Mouse (Mus musculus) NIH3T3 (cell line): ENCODE measurements at regions not wholly inside any gene's neighbourhood (a gene's known extent, or its start where the extent isn't known, plus 50 kb on each side); places are given as distances from the start of the nearest gene placed in this dataset.
"Not testable (repeated sequence)": the region's sequence is repeated elsewhere in the genome, so short reads cannot be mapped to it uniquely, and the experiment has no call there.

ENCODE experiments used
- DNase-seq: peaks from one replicate; pipeline ENCODE4 v3.0.0-alpha.2; 2012; ENCODE audit warnings: low read depth

GRCm38 (mm10) chr14:19217916-19218315, 200.8 kb downstream of the Gm21738 start:
- DNase-seq = not testable (repeated sequence)

DNA sequence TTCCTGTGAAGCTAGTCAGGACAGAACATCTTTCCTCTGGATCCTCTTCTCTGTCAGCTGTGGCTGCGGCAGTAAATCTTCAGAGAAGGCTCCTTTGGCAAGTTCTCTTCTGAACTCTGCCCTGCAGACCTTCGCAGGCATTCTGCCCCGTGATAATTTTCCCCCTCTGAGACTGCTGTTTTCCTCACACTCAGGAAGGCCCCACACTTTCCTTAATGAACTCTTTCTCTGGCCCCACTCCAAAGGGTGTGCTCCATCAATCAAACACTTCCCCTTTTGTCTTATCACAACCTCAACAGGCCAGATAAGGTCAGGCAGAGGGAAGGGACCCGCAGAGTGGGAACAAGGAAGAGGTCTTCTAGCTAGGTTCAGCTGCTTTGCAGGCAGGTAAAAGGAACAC, 210.2 kb downstream of the Gm21738 start:
- DNase-seq = no peak

- not testable (repeated sequence) for DNase-seq
These were observed 238.5 kb downstream of the Gm21738 start for GRCm38 (mm10) chr14:19180203-19180602.

DNA sequence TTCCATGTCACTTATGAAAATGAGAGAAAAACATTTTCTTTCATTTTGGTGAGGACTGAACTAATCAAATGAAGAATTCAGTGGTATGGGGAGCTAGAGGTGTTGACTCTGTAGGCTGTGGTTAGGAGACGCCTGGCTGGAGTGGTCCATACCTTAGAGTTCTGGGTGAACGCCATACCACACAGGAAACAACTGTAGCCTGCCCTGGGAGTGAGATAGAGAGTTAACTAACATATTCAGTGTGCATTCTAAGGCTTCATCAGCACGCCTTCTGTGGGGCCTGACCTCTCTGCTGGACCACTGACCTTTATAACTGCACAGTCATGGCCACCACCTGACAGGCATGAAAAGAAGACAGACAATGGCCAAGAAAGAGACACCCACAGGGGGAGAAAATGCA, 240.7 kb downstream of the Gm21738 start:
- not testable (repeated sequence) for DNase-seq

GRCm38 (mm10) chr14:19175288-19175687, 243.4 kb downstream of the Gm21738 start:
- DNase-seq = peak; percentile 74

GRCm38 (mm10) chr14:19170300-19171022, 248.3 kb downstream of the Gm21738 start:
- DNase-seq = not testable (repeated sequence)

DNA sequence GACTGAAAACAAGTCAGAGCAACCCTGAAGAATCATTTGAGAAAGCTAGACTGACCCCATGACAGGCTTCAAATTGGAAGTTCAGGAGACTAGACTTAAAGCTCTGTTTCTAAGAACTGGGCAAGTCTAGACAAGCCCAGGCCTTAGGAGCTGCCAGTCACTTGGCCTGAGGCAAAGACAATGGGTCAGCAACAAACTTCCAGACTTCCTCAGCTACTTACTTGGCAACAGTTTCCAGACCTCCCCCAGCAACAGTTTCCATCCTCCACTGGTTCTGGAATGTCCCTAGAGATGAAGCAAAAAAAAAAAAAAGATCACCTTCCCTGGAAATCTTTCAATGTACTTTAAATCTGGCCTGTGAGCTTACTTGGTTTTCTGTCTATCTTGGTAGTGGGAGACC, 251.9 kb downstream of the Gm21738 start:
- no peak for DNase-seq

DNA sequence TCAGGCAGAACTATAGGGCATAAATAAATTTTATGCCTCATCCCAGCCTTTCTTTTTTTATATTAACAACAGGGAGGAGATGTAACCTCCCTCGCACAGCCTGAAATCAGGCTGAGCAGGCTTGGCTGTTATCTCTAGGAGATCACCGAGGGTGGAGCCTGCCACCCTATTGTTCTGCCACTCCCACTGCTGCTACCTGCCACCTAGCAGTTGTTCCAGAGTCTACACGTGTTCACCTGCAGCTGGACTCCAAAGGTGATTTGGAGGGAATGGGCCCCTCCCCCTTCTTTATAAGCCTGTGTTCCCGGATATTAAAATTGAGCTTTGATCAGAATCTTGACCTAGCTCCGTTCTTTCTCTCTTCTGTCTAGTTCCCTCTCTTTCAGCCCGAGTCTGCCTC, 245.8 kb upstream of the Ube2e2 start:
- DNase-seq = not testable (repeated sequence)

- no peak for DNase-seq
These were observed 237.5 kb upstream of the Ube2e2 start for GRCm38 (mm10) chr14:19131532-19131931.
